Mouse (Mus musculus): ENCODE results near the gene Mblac2.
"Not testable (repeated sequence)": the region's sequence is repeated elsewhere in the genome, so short reads cannot be mapped to it uniquely, and the experiment has no call there.

The Mblac2 gene

GRCm38 (mm10) chr13:81710775-81711545, at the start of gene Mblac2, which contains the start of gene Polr3g:
Gene Mblac2, plus strand, starts transcription at chr13:81711341.
Gene Polr3g, minus strand, starts transcription at chr13:81711013.
- in situ Hi-C loops (cut with MboI; ENCODE audit: low sequenced_read_pairs), result no loop called here

GRCm38 (mm10) chr13:81663566-81664330, 47.4 kb upstream of the Mblac2 start:
- in situ Hi-C loops (cut with MboI; ENCODE audit: low sequenced_read_pairs), result no loop called here

DNA sequence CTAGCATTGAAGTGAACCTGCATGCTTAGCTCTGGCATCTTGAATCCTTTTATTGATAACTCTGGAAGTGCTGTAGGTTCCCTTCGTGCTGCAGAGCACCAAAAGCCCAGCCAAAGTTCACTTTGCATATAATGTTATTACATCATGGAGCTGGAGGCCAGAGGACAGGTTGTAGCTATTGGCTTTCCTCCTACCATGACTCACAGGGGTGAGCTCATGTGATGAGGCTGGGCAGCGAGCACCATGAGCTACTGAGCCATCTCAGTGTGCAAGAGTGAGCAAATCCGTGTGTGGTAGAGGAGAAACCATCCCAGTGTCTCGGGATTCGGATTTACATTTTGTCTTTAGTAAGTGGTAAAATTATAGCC, 46.8 kb upstream of the Mblac2 start:
- in situ Hi-C loops (cut with MboI; ENCODE audit: low sequenced_read_pairs), result no loop called here

DNA sequence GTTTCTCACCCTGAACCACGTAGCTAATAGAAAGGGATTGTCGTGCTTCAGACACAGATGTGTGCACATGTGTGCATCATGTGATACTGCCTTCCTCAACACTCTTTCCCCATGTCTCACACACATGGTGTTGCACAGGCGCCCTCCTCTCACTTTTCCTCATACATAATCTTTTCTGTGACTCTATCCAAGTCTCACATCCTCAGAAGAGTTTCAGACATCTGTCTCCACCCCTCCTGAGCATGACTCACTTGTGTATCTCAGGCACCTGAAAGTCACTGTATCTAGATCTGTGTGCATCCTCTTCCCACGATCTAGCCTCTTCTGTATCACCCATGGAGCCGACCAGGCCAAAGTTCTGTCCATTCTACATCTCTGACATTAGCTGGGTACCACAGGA, 43.4 kb upstream of the Mblac2 start:
- in situ Hi-C loops (cut with MboI; ENCODE audit: low sequenced_read_pairs), result no loop called here

- in situ Hi-C loops (cut with MboI; ENCODE audit: low sequenced_read_pairs), result no loop called here
Measured at GRCm38 (mm10) chr13:81675333-81675732, 35.8 kb upstream of the Mblac2 start.

GRCm38 (mm10) chr13:81683107-81683506, 28.0 kb upstream of the Mblac2 start:
- in situ Hi-C loops (cut with MboI; ENCODE audit: low sequenced_read_pairs), result no loop called here

DNA sequence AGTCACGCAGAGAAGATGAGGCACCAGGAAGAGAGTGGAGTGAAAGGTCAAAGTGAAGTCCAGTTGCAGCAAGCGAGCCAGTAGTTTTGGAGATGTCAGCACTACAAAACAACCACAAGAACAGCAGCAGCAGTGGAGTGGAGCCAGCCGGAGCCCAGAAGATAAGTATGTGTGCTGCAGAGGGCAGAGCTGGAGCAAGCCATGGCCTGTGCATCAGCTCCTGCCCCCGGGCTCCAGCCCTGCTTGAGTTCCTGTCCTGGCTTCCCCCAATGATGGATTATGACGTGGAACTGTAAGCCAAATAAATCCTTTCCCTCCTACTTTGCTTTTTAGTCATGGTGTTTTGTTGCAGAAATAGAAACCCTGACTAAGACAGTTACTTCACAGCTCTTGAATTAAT, 26.9 kb upstream of the Mblac2 start:
- in situ Hi-C loops (cut with MboI; ENCODE audit: low sequenced_read_pairs), result no loop called here

GRCm38 (mm10) chr13:81684884-81685283, 26.3 kb upstream of the Mblac2 start:
- in situ Hi-C loops (cut with MboI; ENCODE audit: low sequenced_read_pairs), result no loop called here

GRCm38 (mm10) chr13:81689587-81689986, 21.6 kb upstream of the Mblac2 start:
- in situ Hi-C loops (cut with MboI; ENCODE audit: low sequenced_read_pairs), result no loop called here

GRCm38 (mm10) chr13:81690477-81690876, 20.7 kb upstream of the Mblac2 start:
- in situ Hi-C loops (cut with MboI; ENCODE audit: low sequenced_read_pairs), result no loop called here

DNA sequence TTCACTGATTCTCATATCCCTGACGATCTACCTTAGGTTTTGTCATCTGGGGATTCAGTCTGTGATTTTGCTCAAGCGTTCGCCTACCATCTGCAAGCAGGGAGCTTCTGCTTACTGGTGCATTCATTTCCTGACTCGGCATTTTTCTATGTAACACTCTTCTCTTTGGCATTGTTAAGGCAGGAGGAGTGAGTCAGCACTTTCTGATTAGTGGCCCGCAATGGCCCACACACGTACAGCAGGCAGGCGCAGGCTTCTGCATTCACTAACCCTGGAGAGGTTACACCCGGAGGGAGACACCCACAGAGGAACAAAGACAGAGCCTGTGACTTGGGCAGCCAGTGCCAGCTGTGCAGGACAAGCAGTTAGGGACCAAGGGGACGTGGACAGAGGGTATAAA, 19.5 kb upstream of the Mblac2 start:
- in situ Hi-C loops (cut with MboI; ENCODE audit: low sequenced_read_pairs), result no loop called here

GRCm38 (mm10) chr13:81694446-81694845, 16.7 kb upstream of the Mblac2 start:
- in situ Hi-C loops (cut with MboI; ENCODE audit: low sequenced_read_pairs), result no loop called here

DNA sequence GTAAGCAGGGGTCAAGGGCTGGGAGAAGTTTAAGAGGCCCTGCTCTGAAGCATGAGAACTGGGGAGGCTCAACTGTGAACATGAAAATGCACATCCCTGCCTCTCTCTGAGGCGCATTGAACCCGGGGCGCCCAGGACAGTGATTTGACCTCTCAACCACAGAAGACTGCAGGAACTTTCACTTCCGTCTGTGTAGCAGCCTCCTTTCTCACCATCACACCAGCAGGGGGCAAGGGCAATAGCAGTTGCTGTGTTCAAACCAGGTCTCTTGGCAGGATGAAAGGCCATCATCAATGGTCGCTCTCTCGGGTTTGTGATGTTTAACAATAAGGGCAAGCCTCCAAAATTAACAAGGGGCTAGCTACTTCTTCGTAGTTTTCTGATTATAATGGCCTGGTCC, 8.0 kb upstream of the Mblac2 start:
- in situ Hi-C loops (cut with MboI; ENCODE audit: low sequenced_read_pairs), result no loop called here

DNA sequence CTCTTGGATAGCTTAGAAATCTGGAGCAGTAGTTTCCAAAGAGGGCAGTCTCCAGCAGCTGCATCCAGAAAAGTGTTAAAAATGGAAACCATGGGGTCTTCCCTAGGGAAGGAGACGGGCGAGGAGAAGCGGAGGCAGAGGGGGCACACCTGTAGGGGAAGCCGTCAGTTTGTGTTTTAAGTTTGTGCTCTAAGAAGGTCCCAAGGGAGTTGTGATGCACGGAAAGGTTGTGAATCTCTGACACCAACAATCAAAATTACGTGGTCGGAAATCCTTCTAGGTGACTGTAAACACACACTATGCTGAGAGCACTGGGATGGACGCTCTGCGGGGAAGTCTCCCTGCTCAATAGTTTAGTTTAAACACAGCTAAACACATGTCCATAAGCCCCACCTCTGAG, 7.5 kb upstream of the Mblac2 start:
- in situ Hi-C loops (cut with MboI; ENCODE audit: low sequenced_read_pairs), result no loop called here

DNA sequence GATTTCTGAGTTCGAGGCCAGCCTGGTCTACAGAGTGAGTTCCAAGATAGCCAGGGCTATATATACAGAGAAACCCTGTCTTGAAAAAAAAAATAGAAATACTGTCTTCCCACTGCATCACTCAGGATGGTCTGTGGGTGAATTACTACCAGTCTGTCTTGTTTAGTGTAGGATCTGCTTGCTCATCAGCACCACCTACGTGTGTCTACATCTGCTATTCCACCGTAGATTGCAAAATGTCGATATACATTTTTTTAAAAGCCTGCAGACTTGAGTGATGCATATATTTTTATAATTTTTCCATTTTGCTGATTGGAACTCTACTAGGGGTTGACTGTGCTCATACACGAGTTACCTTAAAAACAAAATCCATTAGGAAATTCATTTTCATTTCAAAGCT, 4.8 kb upstream of the Mblac2 start:
- in situ Hi-C loops (cut with MboI; ENCODE audit: low sequenced_read_pairs), result no loop called here

GRCm38 (mm10) chr13:81709805-81710204, 1.3 kb upstream of the Mblac2 start:
- in situ Hi-C loops (cut with MboI; ENCODE audit: low sequenced_read_pairs), result no loop called here

DNA sequence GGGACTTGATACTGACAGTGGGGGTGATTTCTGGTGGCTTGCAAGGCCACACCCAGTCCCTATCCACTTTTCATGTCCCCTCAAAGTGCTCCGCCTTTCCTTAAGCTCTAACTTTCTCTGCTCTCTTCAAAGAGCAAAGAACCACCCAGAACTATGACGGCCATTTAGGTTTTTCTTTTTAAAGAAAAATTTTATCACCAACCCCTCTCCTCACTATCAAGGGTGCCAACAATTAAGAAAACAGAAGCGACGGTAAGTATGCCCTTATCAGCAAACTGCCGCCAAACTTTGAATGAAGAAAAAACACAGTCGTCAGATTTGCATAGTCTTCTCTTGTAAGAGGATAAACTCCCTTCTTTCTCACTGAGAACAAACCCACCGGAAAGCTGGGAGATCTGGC, 875 bp upstream of the Mblac2 start:
- in situ Hi-C loops (cut with MboI; ENCODE audit: low sequenced_read_pairs), result no loop called here

- in situ Hi-C loops (cut with MboI; ENCODE audit: low sequenced_read_pairs), result no loop called here
Measured at GRCm38 (mm10) chr13:81711546-81712371, 618 bp downstream of the Mblac2 start.

DNA sequence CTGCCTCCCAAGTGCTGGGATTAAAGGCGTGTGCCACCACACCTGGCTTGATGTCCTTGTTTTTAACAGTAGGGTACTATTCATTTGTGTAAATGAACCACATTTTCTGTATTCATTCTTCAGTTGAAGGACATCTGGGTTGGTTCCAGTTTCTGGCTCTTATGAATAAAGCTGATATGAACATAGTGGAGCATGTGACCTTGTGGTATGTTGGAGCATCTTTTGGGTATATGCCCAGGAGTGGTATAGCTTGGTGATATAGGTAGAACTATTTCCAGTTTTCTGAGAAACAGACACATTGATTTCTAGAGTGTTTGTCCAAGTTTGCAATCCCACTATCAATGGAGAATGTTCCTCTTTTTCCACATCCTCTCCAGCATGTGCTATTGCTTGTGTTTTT, 2.8 kb downstream of the Mblac2 start:
- in situ Hi-C loops (cut with MboI; ENCODE audit: low sequenced_read_pairs), result no loop called here

- in situ Hi-C loops (cut with MboI; ENCODE audit: low sequenced_read_pairs), result not testable (repeated sequence)
Measured at GRCm38 (mm10) chr13:81728141-81728540, 17.0 kb downstream of the Mblac2 start.

DNA sequence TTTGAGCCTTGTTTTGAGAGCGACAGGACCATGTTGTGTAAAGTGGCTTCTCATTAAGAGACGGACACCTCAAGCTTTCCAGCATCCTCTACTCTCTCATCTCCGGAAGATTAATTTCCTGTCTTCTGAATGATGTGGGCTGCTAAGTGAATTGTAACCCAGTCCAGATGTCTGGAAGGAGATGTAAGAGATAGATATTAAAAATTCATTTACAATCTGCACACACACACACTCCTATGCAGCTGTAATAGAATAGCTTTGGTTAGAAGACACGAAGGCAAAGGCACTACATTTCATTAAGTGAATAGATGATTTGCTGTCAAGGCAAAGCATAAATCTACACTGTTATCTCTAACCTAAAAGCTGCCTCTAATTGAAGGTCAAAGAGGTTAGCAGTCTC, 18.0 kb downstream of the Mblac2 start:
- in situ Hi-C loops (cut with MboI; ENCODE audit: low sequenced_read_pairs), result no loop called here

Data from CH12F3 (cell line).